Mouse (Mus musculus) limb, embryonic 15.5 days (tissue): Measurements from ENCODE around the gene Tmem91. TPM values are rescaled to one million over a fixed set of nuclear protein-coding genes. Genes with fewer than 3 reads are reported as not detected.

Experiments
- ATAC-seq: fragments of 200-750 bp; cut with Nextera tagmentation; 2 replicates; pipeline ENCODE4 v1.8.0; 2017; ENCODE audit warnings: low read depth, moderate TSS enrichment; ENCODE audit not compliant: insufficient number of reproducible peaks, low FRiP score, low TSS enrichment
- H3K27ac ChIP-seq: fragments of 300-500 bp; sonication (generic); 2 replicates; pipeline ENCODE4 v1.5.1; 2015; ENCODE audit warnings: moderate library complexity, mild to moderate bottlenecking, inconsistent platforms
- H3K27me3 ChIP-seq: fragments of 300-500 bp; sonication (generic); 2 replicates; pipeline ENCODE4 v1.6.1; 2015; ENCODE audit warnings: inconsistent platforms
- H3K36me3 ChIP-seq: fragments of 300-500 bp; sonication (generic); 2 replicates; pipeline ENCODE4 v1.6.1; 2015; ENCODE audit warnings: inconsistent platforms
- H3K4me1 ChIP-seq: fragments of 300-500 bp; sonication (generic); 2 replicates; pipeline ENCODE4 v1.6.1; 2015; ENCODE audit warnings: inconsistent platforms
- H3K4me2 ChIP-seq: fragments of 300-500 bp; sonication (generic); 2 replicates; pipeline ENCODE4 v1.6.1; 2015; ENCODE audit warnings: mild to moderate bottlenecking, inconsistent platforms
- H3K4me3 ChIP-seq: fragments of 300-500 bp; sonication (generic); 2 replicates; pipeline ENCODE4 v1.5.1; 2015; ENCODE audit warnings: mild to moderate bottlenecking, inconsistent platforms
- H3K9ac ChIP-seq: fragments of 300-500 bp; sonication (generic); 2 replicates; pipeline ENCODE4 v1.6.1; 2015; ENCODE audit warnings: inconsistent platforms
- H3K9me3 ChIP-seq: fragments of 300-500 bp; sonication (generic); 2 replicates; pipeline ENCODE4 v1.6.1; 2016; ENCODE audit warnings: inconsistent platforms
- WGBS: fragments of 180-500 bp; shearing (Covaris S2); methylation state at CpG from one replicate; pipeline ENCODE4 v1.1.7; 2015; 5-methylcytosine and 5-hydroxymethylcytosine counted together
- polyA plus RNA-seq: library from polyadenylated mRNA; unstranded; fragments of >200 nt; fragmentation: Nextera tagmentation; extraction: Ambion mirVana; gene quantifications from 2 replicates; pipeline ENCODE4 v1.2.1, GENCODE M21; 2015

The Tmem91 gene
- polyA plus RNA-seq, 1 experiment from 2014 or later, result 3.0 TPM

GRCm38 (mm10) chr7:25619722-25619991 is 55.3 kb downstream of the Tmem91 start:
- ATAC-seq, result no peak
- Histone ChIP-seq H3K27me3 (no peaks in the 10 kb centered on the region), H3K4me2 (peak overlapping the region; percentile 68), H3K9me3 (no peaks in the 10 kb centered on the region), H3K27ac (no peak overlapping the region), H3K36me3 (peaks cover 30% of the 10 kb centered on the region), H3K9ac (peak overlapping the region; percentile 48; the same call in 1 of the 2 replicates), H3K4me1 (peaks cover 10% of the 10 kb centered on the region; the same call in 1 of the 2 replicates), H3K4me3 (peak overlapping the region; percentile 74)
- 12% methylated on average over 5 of the region's 5 CpGs for WGBS

Other genes starting within 250 kb of the Tmem91 start
- gene Ceacam1, start 197.6 kb downstream of the Tmem91 start, polyA plus RNA-seq, result 1.5 and 2.2 TPM in 2 replicates
- gene Ceacam2, start 135.3 kb downstream of the Tmem91 start, polyA plus RNA-seq, result not detected in 2 replicates
- gene Erich4, start 59.3 kb downstream of the Tmem91 start, polyA plus RNA-seq, result not detected in 2 replicates
- 29.1 and 30.6 TPM in 2 replicates for gene Dmac2, start 55.8 kb downstream of the Tmem91 start, polyA plus RNA-seq
- 9.3 and 11.8 TPM in 2 replicates for gene B3gnt8, start 48.5 kb downstream of the Tmem91 start, polyA plus RNA-seq
- gene Bckdha, start 16.2 kb downstream of the Tmem91 start, polyA plus RNA-seq, result 59.1 and 62.5 TPM in 2 replicates
- gene Exosc5, start 16.0 kb downstream of the Tmem91 start, polyA plus RNA-seq, result 64.7 and 69.8 TPM in 2 replicates
- 24.9 and 29.1 TPM in 2 replicates for gene B9d2, start 5.6 kb upstream of the Tmem91 start, polyA plus RNA-seq
- 2.8 and 3.8 TPM in 2 replicates for gene Tgfb1, start 11.8 kb upstream of the Tmem91 start, polyA plus RNA-seq
- 23.1 and 23.4 TPM in 2 replicates for gene Ccdc97, start 43.9 kb upstream of the Tmem91 start, polyA plus RNA-seq
- 46.3 and 53.7 TPM in 2 replicates for gene Hnrnpul1, start 79.6 kb upstream of the Tmem91 start, polyA plus RNA-seq
- gene Axl, start 113.5 kb upstream of the Tmem91 start, polyA plus RNA-seq, result 131 and 133 TPM in 2 replicates
- 3.0 and 3.9 TPM in 2 replicates for gene Cyp2s1, start 141.7 kb upstream of the Tmem91 start, polyA plus RNA-seq
- not detected in 2 replicates for gene Cyp2b10, start 222.5 kb upstream of the Tmem91 start, polyA plus RNA-seq